Mouse (Mus musculus): ENCODE results near the gene Plch2.

GRCm38 (mm10) chr4:154986750-154987149, 69.8 kb downstream of the Plch2 start:
- no peak for TF ChIP-seq CTCF (IDR thresholded peaks at IDR 0.05; ENCODE audit: borderline replicate concordance, insufficient read depth, low read depth, low read length)
- TF ChIP-seq POLR2A (IDR thresholded peaks at IDR 0.05; ENCODE audit: borderline replicate concordance, insufficient read depth, low read length), result no peak
